Mouse (Mus musculus) kidney, postnatal 14 days (tissue): ENCODE results near the gene Zfp52.

Source experiments
- DNase-seq: peaks from one replicate; pipeline ENCODE4 v3.0.0; 2022; ENCODE audit warnings: mixed read lengths

Zfp52 gene

GRCm38 (mm10) chr17:21566728-21567349 is 31.5 kb downstream of the Zfp52 start, which contains the start of gene Zfp948:
Gene Zfp948, plus strand, starts transcription at chr17:21567008.
- peak; percentile 89 for DNase-seq

GRCm38 (mm10) chr17:21567696-21568095 is 32.4 kb downstream of the Zfp52 start:
- peak; percentile 33 for DNase-seq

- no peak for DNase-seq
Observed at GRCm38 (mm10) chr17:21579080-21579479, 43.7 kb downstream of the Zfp52 start.

GRCm38 (mm10) chr17:21579493-21580175 is 44.3 kb downstream of the Zfp52 start:
- peak; percentile 62 for DNase-seq

GRCm38 (mm10) chr17:21585521-21585920 is 50.2 kb downstream of the Zfp52 start:
- DNase-seq = no peak
